Mouse (Mus musculus) kidney, postnatal 0 days (tissue): ENCODE measurements around the gene Vstm2l. TPM values are rescaled to one million over a fixed set of nuclear protein-coding genes. Genes with fewer than 3 reads are reported as not detected.
A peak's percentile ranks its signal among the peaks of the same experiment; 100 is the strongest.

Experiments used
- ATAC-seq: fragments of 200-750 bp; cut with Nextera tagmentation; replicated peaks from 2 replicates; pipeline ENCODE4 v1.8.0; 2017; ENCODE audit warnings: low read depth, moderate number of reproducible peaks, moderate TSS enrichment, moderate library complexity; ENCODE audit not compliant: low FRiP score
- DNase-seq: peaks from one replicate; pipeline ENCODE4 v3.0.0-alpha.2; 2016; ENCODE audit warnings: low spot score
- H3K27ac ChIP-seq: fragments of 300-500 bp; sonication (generic); 2 replicates; pipeline ENCODE4 v1.5.1; 2014; ENCODE audit warnings: mild to moderate bottlenecking
- H3K27me3 ChIP-seq: fragments of 300-500 bp; sonication (generic); 2 replicates; pipeline ENCODE4 v1.6.1; 2014; ENCODE audit warnings: low read length, mixed read lengths; ENCODE audit not compliant: insufficient read depth
- H3K36me3 ChIP-seq: fragments of 300-500 bp; sonication (generic); 2 replicates; pipeline ENCODE4 v1.6.1; 2014; ENCODE audit warnings: low read length, mixed read lengths; ENCODE audit not compliant: insufficient read depth
- H3K4me1 ChIP-seq: fragments of 300-500 bp; sonication (generic); replicated peaks from 2 replicates; pipeline ENCODE4 v1.6.1; 2014; ENCODE audit warnings: antibody characterized with exemption, low read length, mixed read lengths; ENCODE audit not compliant: insufficient read depth
- H3K4me2 ChIP-seq: fragments of 300-500 bp; sonication (generic); 2 replicates; pipeline ENCODE4 v1.6.1; 2014; ENCODE audit warnings: mild to moderate bottlenecking, low read length, moderate library complexity, mixed read lengths
- H3K4me3 ChIP-seq: fragments of 300-500 bp; sonication (generic); replicated peaks from 2 replicates; pipeline ENCODE4 v1.5.1; 2014; ENCODE audit warnings: low read depth, low read length
- H3K9ac ChIP-seq: fragments of 300-500 bp; sonication (generic); 2 replicates; pipeline ENCODE4 v1.6.1; 2014; ENCODE audit warnings: low read depth, low read length
- H3K9me3 ChIP-seq: fragments of 300-500 bp; sonication (generic); replicated peaks from 2 replicates; pipeline ENCODE4 v1.6.1; 2016; ENCODE audit warnings: low read length, inconsistent platforms, mixed read lengths
- CTCF ChIP-seq: IDR thresholded peaks from 2 replicates; pipeline ENCODE4 v1.5.1; 2016; ENCODE audit warnings: antibody characterized with exemption, low read depth, mild to moderate bottlenecking, moderate library complexity
- WGBS: fragments of 180-500 bp; shearing (Covaris S2); extraction: QIAGEN DNeasy Blood & Tissue Kit; methylation state at CpG from one replicate; pipeline ENCODE4 v1.1.7; 2014; 5-methylcytosine and 5-hydroxymethylcytosine counted together
- polyA plus RNA-seq: library from polyadenylated mRNA; unstranded; fragments of >200 nt; fragmentation: Nextera tagmentation; extraction: Ambion mirVana; gene quantifications from 2 replicates; pipeline ENCODE4 v1.2.1, GENCODE M21; 2015

Vstm2l gene
- polyA plus RNA-seq, result 0.26 and 0.38 TPM in 2 replicates

DNA sequence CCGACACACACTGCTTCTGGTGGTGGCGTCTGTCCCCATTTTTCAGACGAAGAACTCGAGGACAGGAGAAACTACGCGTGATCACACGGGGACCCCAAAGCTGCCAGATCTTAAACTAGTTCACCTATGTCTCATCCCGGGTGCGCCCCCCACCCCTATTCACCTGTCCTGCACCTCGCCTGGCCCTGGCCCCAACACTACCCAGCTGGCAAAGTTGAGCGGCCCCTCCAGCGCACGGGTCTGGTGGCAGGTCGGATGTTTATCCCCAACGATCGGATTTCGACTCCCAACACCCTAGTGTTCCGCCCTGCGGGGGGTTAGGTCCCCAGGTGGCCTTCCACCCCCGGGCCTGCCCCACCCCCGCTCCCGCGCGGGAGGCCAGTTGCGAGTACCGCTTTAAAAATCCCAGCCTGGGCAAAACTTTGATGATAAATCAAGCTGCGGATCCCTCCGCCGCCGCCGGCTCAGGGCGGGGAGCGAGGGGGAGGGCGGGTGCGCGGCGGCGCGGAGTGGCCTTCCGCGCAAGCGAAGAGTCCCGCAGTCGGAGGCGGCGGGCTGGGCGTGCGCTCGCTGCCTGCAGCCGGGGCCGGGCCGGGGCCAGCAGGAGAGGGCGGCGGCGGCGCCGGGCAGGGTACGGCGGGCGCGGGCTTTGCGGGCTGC lies at the start of gene Vstm2l:
TSS of gene Vstm2l (plus strand) at position 549 of the 660 bp plus-strand sequence.
- WGBS, result 4% methylated on average over 57 of the region's 62 CpGs
- no peaks in the 10 kb centered on the region for H3K36me3 ChIP-seq
- H3K4me1 ChIP-seq, result peaks cover 8% of the 10 kb centered on the region; the same call in 1 of the 2 replicates
- peaks cover 22% of the 10 kb centered on the region for H3K27me3 ChIP-seq
- ATAC-seq (no peak), DNase-seq (no peak)
- H3K4me2 ChIP-seq, result peak within 1 kb of the TSS; percentile 54
- no peak within 1 kb of the TSS for H3K9ac ChIP-seq
- no peak for TF ChIP-seq CTCF
- peak within 1 kb of the TSS; percentile 22 for H3K4me3 ChIP-seq
- no peaks in the 10 kb centered on the region for H3K9me3 ChIP-seq
- no peak within 1 kb of the TSS for H3K27ac ChIP-seq

DNA sequence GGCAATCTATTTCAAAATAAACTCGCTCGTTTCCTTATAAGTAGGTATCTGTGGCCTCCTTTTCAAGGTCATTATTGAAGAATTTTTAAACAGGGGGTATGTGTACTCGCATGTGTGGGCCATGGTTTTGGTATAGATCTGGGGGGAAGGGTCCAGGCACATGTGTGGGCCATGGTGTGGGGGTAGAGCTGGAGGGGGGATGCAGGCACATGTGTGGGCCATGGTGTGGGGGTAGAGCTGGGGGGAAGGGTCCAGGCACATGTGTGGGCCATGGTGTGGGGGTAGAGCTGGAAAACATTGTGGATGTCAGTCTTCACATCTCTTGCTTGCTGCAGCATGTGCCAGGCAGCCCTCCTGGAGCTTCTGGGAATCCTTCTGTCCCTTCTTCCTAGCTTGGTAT lies 47.3 kb upstream of the Vstm2l start:
- H3K4me2 ChIP-seq, result no peak overlapping the region
- 86% methylated on average over 3 of the region's 3 CpGs for WGBS
- no peaks in the 10 kb centered on the region; the same call in 1 of the 2 replicates for H3K36me3 ChIP-seq
- no peak overlapping the region for H3K9ac ChIP-seq
- 0 out of 2 replicates have a peak, but pooled peaks cover 3% of the 10 kb centered on the region for H3K4me1 ChIP-seq
- no peaks in the 10 kb centered on the region for H3K9me3 ChIP-seq
- H3K27me3 ChIP-seq, result no peaks in the 10 kb centered on the region
- no peak for ATAC-seq
- TF ChIP-seq CTCF, result no peak
- no peak overlapping the region for H3K4me3 ChIP-seq
- DNase-seq, result no peak
- H3K27ac ChIP-seq, result no peak overlapping the region

DNA sequence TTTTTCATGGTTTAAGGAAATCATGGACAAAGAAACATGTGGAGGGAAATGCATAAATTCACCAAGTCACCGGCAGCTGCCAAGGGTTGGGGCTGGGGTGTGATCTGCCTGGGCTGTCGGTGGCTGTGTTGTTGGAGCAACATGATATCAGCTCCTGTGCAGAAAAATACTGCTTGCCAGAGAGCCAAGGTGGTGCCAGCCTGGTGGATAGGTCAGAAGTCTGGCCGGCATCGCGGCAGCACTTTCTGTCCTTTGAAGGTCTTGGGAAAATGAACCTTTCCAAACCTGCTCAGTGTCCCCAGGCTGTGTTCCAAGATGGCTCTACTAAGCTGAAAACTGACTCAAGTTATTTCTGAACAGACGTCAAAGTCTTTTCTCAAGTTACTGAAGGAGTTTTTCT lies 44.2 kb upstream of the Vstm2l start:
- H3K4me2 ChIP-seq, result no peak overlapping the region
- no peaks in the 10 kb centered on the region for H3K4me1 ChIP-seq
- no peaks in the 10 kb centered on the region for H3K27me3 ChIP-seq
- H3K9me3 ChIP-seq, result no peaks in the 10 kb centered on the region
- H3K27ac ChIP-seq, result no peak overlapping the region
- DNase-seq (no peak), ATAC-seq (no peak)
- H3K36me3 ChIP-seq, result no peaks in the 10 kb centered on the region; the same call in 1 of the 2 replicates
- no peak overlapping the region for H3K4me3 ChIP-seq
- no peak overlapping the region for H3K9ac ChIP-seq
- TF ChIP-seq CTCF, result no peak
- WGBS, result 45% methylated on average over 6 of the region's 6 CpGs

GRCm38 (mm10) chr2:157873223-157873622 lies 41.2 kb upstream of the Vstm2l start:
- Histone ChIP-seq H3K4me1 (no peaks in the 10 kb centered on the region), H3K4me2 (no peak overlapping the region), H3K27ac (no peak overlapping the region), H3K9ac (no peak overlapping the region), H3K27me3 (no peaks in the 10 kb centered on the region), H3K4me3 (no peak overlapping the region), H3K9me3 (no peaks in the 10 kb centered on the region), H3K36me3 (no peaks in the 10 kb centered on the region; the same call in 1 of the 2 replicates)
- DNase-seq (no peak), ATAC-seq (no peak)
- WGBS, result 61% methylated on average over 6 of the region's 6 CpGs
- no peak for TF ChIP-seq CTCF

- H3K4me3 ChIP-seq, result no peak overlapping the region
- no peak overlapping the region for H3K27ac ChIP-seq
- 84% methylated on average over 1 of the region's 1 CpGs for WGBS
- ATAC-seq (no peak), DNase-seq (no peak)
- H3K4me1 ChIP-seq, result no peaks in the 10 kb centered on the region
- no peaks in the 10 kb centered on the region for H3K9me3 ChIP-seq
- no peak for TF ChIP-seq CTCF
- H3K9ac ChIP-seq, result no peak overlapping the region
- no peak overlapping the region for H3K4me2 ChIP-seq
- no peaks in the 10 kb centered on the region for H3K27me3 ChIP-seq
- no peaks in the 10 kb centered on the region; the same call in 1 of the 2 replicates for H3K36me3 ChIP-seq
These were observed 40.8 kb upstream of the Vstm2l start for GRCm38 (mm10) chr2:157873691-157874090.

- no peak for ATAC-seq
- no peak overlapping the region for H3K9ac ChIP-seq
- H3K9me3 ChIP-seq, result no peaks in the 10 kb centered on the region
- no peak for DNase-seq
- no peaks in the 10 kb centered on the region; the same call in 1 of the 2 replicates for H3K36me3 ChIP-seq
- H3K4me1 ChIP-seq, result no peaks in the 10 kb centered on the region
- H3K27ac ChIP-seq, result no peak overlapping the region
- no peaks in the 10 kb centered on the region for H3K27me3 ChIP-seq
- H3K4me2 ChIP-seq, result no peak overlapping the region
- H3K4me3 ChIP-seq, result no peak overlapping the region
- no peak for TF ChIP-seq CTCF
- WGBS, result 73% methylated on average over 8 of the region's 8 CpGs
These were observed 39.3 kb upstream of the Vstm2l start for GRCm38 (mm10) chr2:157875111-157875510.
